8 mouse cellular contexts compared by ENCODE assay signal in genomic region chr4:140283398-140283797, GRCm38 (mm10). TPM values are rescaled to one million over a fixed set of nuclear protein-coding genes. Genes with fewer than 3 reads are reported as not detected.
DNase-seq lines count a peak whose midpoint lies in the region; ATAC-seq and TF ChIP-seq lines count a peak whose summit lies in the region.
"Had no signal": no experiment of that assay in that cellular context is flagged by ENCODE, and none has a peak within 500 bp of the region (broad histone marks: within the 10 kb centered on the region; RNA-seq: fewer than 3 reads in every experiment).

No protein-coding gene starts in this region.

- no peak for TF ChIP-seq CTCF in forebrain, postnatal 0 days (IDR thresholded peaks at IDR 0.05; ENCODE audit: low read depth)

- no peaks in the 10 kb centered on the region for H3K9me3 ChIP-seq in limb, embryonic 10.5 days (replicated peaks)
- H3K9me3 ChIP-seq in forebrain, postnatal 0 days (ENCODE audit: low read length) = no peaks in the 10 kb centered on the region

- H3K27me3 ChIP-seq in limb, embryonic 10.5 days (ENCODE audit: low read depth, poor library complexity, severe bottlenecking) = no peaks in the 10 kb centered on the region
- no peaks in the 10 kb centered on the region for H3K27me3 ChIP-seq in forebrain, postnatal 0 days (ENCODE audit: insufficient read depth, low read length)

- H3K9ac ChIP-seq in forebrain, postnatal 0 days = no peak overlapping the region

- ATAC-seq in common myeloid progenitor, adult 5-6 weeks (replicated peaks; ENCODE audit: low read depth, poor library complexity, severe bottlenecking) = peak; percentile 58; the same call in 1 of the 2 replicates
- ATAC-seq in forebrain, postnatal 0 days = no peak

- no peak overlapping the region for H3K27ac ChIP-seq in limb, embryonic 10.5 days
- H3K27ac ChIP-seq in forebrain, postnatal 0 days (ENCODE audit: low read depth, low read length) = no peak overlapping the region

- peak; percentile 63 for DNase-seq in thymus, postnatal 4 days
- DNase-seq in thymus, postnatal 36 days = no peak
- DNase-seq in limb, embryonic 10.5 days (ENCODE audit: low spot score) = peak; percentile 80
- peak; percentile 31 for DNase-seq in testis, postnatal 14 days (ENCODE audit: low spot score)
- no peak for DNase-seq in forebrain, postnatal 0 days
- DNase-seq in right cerebral cortex, postnatal 36 days (ENCODE audit: low spot score in 2 of 2) = no peak

- 2% methylated on average over 2 of the region's 2 CpGs for WGBS in limb, embryonic 10.5 days
- 24% methylated on average over 2 of the region's 2 CpGs for WGBS in forebrain, postnatal 0 days

- no peaks in the 10 kb centered on the region for H3K4me1 ChIP-seq in limb, embryonic 10.5 days
- H3K4me1 ChIP-seq in forebrain, postnatal 0 days (ENCODE audit: insufficient read depth) = peaks cover 22% of the 10 kb centered on the region

- H3K4me3 ChIP-seq in limb, embryonic 10.5 days = no peak overlapping the region
- H3K4me3 ChIP-seq in forebrain, postnatal 0 days (ENCODE audit: low read depth, low read length) = no peak overlapping the region

- H3K36me3 ChIP-seq in limb, embryonic 10.5 days = no peaks in the 10 kb centered on the region
- no peaks in the 10 kb centered on the region for H3K36me3 ChIP-seq in forebrain, postnatal 0 days (ENCODE audit: insufficient read depth)

- no peak overlapping the region for H3K4me2 ChIP-seq in forebrain, postnatal 0 days (ENCODE audit: low read depth)

RNA-seq across cellular contexts. Expression of gene Igsf21, which starts 36.8 kb away (rescaled TPM):
- not detected in 2 replicates for total RNA-seq in common myeloid progenitor, adult 5-6 weeks (2017)
- 0.11 and 0.48 TPM in 2 replicates for polyA plus RNA-seq in limb, embryonic 10.5 days (2016; fragmentation: Nextera tagmentation; extraction: Ambion mirVana)
- total RNA-seq in forebrain, postnatal 0 days (2014; rRNA removed) = 68.5 and 78.5 TPM in 2 replicates
- 108 and 117 TPM in 2 replicates for polyA plus RNA-seq in forebrain, postnatal 0 days (2015; fragmentation: Nextera tagmentation; extraction: Ambion mirVana)
- polyA plus RNA-seq: liver, embryonic 16.5 days had no signal

Comparison
In these comparisons a context has a peak if more than half of its experiments do, and no peak if none do; other contexts are left out.
1. DNase-seq: peak in thymus, postnatal 4 days (single experiment), limb, embryonic 10.5 days (single experiment) and testis, postnatal 14 days (single experiment); none in thymus, postnatal 36 days (0 of 2), forebrain, postnatal 0 days (single experiment) and right cerebral cortex, postnatal 36 days (0 of 2).
2. RNA of gene Igsf21, which starts 36.8 kb away (total RNA-seq): 68.5 to 78.5 TPM in forebrain, postnatal 0 days; not detected in common myeloid progenitor, adult 5-6 weeks; every median in the first group is over 10 times any median in the second.